Mouse (Mus musculus) neural tube, embryonic 14.5 days (tissue): Measurements from ENCODE around the gene Uhrf1. TPM values are rescaled to one million over a fixed set of nuclear protein-coding genes. Genes with fewer than 3 reads are reported as not detected.

Experiments used
- ATAC-seq: fragments of 200-750 bp; cut with Nextera tagmentation; 2 replicates; pipeline ENCODE4 v1.8.0; 2017; ENCODE audit warnings: low read depth, mild to moderate bottlenecking, moderate TSS enrichment, moderate library complexity
- H3K27ac ChIP-seq: fragments of 300-500 bp; sonication (generic); 2 replicates; pipeline ENCODE4 v1.5.1; 2014; ENCODE audit warnings: low read depth, mild to moderate bottlenecking, control low read depth, low read length, moderate library complexity, mixed read lengths
- H3K27me3 ChIP-seq: fragments of 300-500 bp; sonication (generic); 2 replicates; pipeline ENCODE4 v1.6.1; 2014; ENCODE audit warnings: low read length; ENCODE audit not compliant: control insufficient read depth, insufficient read depth
- H3K36me3 ChIP-seq: fragments of 300-500 bp; sonication (generic); 2 replicates; pipeline ENCODE4 v1.6.1; 2014; ENCODE audit warnings: low read length, mixed read lengths; ENCODE audit not compliant: control insufficient read depth, insufficient read depth
- H3K4me1 ChIP-seq: fragments of 300-500 bp; sonication (generic); 2 replicates; pipeline ENCODE4 v1.6.1; 2014; ENCODE audit warnings: low read length; ENCODE audit not compliant: control insufficient read depth, insufficient read depth
- H3K4me2 ChIP-seq: fragments of 300-500 bp; sonication (generic); 2 replicates; pipeline ENCODE4 v1.6.1; 2014; ENCODE audit warnings: mild to moderate bottlenecking, low read depth, low read length, control low read depth
- H3K4me3 ChIP-seq: fragments of 300-500 bp; sonication (generic); 2 replicates; pipeline ENCODE4 v1.5.1; 2014; ENCODE audit warnings: low read depth, low read length, control low read depth, mixed read lengths
- H3K9ac ChIP-seq: fragments of 300-500 bp; sonication (generic); replicated peaks from 2 replicates; pipeline ENCODE4 v1.6.1; 2014; ENCODE audit warnings: low read depth, mild to moderate bottlenecking, control low read depth, low read length, mixed read lengths
- H3K9me3 ChIP-seq: fragments of 300-500 bp; sonication (generic); 2 replicates; pipeline ENCODE4 v1.6.1; 2016; ENCODE audit warnings: low read length; ENCODE audit not compliant: control insufficient read depth
- WGBS: fragments of 180-500 bp; shearing (Covaris S2); extraction: QIAGEN DNeasy Blood & Tissue Kit; methylation state at CpG from one replicate; pipeline ENCODE4 v1.1.7; 2014; 5-methylcytosine and 5-hydroxymethylcytosine counted together
- polyA plus RNA-seq: library from polyadenylated mRNA; unstranded; fragments of >200 nt; fragmentation: Nextera tagmentation; extraction: Ambion mirVana; gene quantifications from 2 replicates; pipeline ENCODE4 v1.2.1, GENCODE M21; 2014

Uhrf1 gene
- polyA plus RNA-seq, 1 experiment from 2014 or later: 5.7 TPM

GRCm38 (mm10) chr17:56290388-56291170, 12.5 kb upstream of the Uhrf1 start:
- Histone ChIP-seq H3K27ac (peak overlapping the region; percentile 39; the same call in 1 of the 2 replicates), H3K9me3 (no peaks in the 10 kb centered on the region), H3K36me3 (no peaks in the 10 kb centered on the region), H3K27me3 (no peaks in the 10 kb centered on the region), H3K4me2 (peak overlapping the region; percentile 42), H3K4me3 (peak overlapping the region; percentile 28), H3K9ac (peak overlapping the region; percentile 28), H3K4me1 (peaks cover 8% of the 10 kb centered on the region; the same call in 1 of the 2 replicates)
- 7% methylated on average over 17 of the region's 17 CpGs for WGBS
- peak; percentile 53; the same call in 1 of the 2 replicates for ATAC-seq

- Histone ChIP-seq H3K4me2 (peak overlapping the region; percentile 42), H3K9me3 (no peaks in the 10 kb centered on the region), H3K9ac (no peak overlapping the region; the same call in 1 of the 2 replicates), H3K4me1 (peaks cover 8% of the 10 kb centered on the region; the same call in 1 of the 2 replicates), H3K27ac (peak overlapping the region; percentile 62; the same call in 1 of the 2 replicates), H3K27me3 (no peaks in the 10 kb centered on the region), H3K36me3 (no peaks in the 10 kb centered on the region), H3K4me3 (no peak overlapping the region)
- ATAC-seq: peak; percentile 81
- 3% methylated on average over 16 of the region's 16 CpGs for WGBS
Measured at GRCm38 (mm10) chr17:56291171-56291511, 12.0 kb upstream of the Uhrf1 start.

DNA sequence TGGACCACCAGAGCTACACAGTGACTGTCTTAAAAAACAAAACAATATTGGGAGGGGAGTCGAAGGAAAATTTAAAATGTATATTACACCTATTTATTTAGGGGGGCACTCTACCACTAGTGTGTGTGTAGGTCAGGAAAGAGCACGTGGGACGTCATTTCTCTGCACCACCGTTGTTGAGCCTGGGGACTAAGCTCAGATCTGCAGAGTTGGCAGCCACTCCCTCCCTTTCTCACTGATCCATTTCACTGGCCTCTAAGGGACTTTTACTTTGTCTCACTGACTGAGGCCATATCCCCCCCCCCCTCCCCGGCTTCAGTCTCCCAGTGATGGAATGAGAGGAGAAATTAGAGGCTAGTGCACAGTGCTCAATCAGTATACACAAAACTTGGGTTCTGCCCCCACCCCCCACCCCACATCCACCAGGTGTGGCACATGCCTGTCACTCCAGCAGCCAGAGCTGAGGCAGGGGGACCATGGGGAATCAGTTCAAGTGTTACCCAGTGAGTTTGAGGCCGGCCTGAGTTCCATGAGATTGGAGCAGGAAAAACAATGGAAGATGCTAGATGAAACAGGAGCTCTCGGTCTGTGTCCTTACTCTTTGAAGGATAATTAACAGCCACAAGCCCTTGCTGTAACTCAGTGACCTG, 11.2 kb upstream of the Uhrf1 start:
- H3K9me3 ChIP-seq: no peaks in the 10 kb centered on the region
- H3K4me2 ChIP-seq: no peak overlapping the region
- ATAC-seq: no peak
- no peaks in the 10 kb centered on the region for H3K36me3 ChIP-seq
- no peak overlapping the region for H3K27ac ChIP-seq
- H3K4me1 ChIP-seq: peaks cover 8% of the 10 kb centered on the region; the same call in 1 of the 2 replicates
- WGBS: 57% methylated on average over 7 of the region's 7 CpGs
- no peak overlapping the region for H3K4me3 ChIP-seq
- H3K9ac ChIP-seq: no peak overlapping the region
- H3K27me3 ChIP-seq: no peaks in the 10 kb centered on the region

GRCm38 (mm10) chr17:56292531-56293222, 10.4 kb upstream of the Uhrf1 start, which contains the start of gene Plin3:
Gene Plin3 (minus strand): TSS chr17:56292873.
- Histone ChIP-seq H3K9me3 (no peaks in the 10 kb centered on the region), H3K4me2 (no peak within 1 kb of the TSS), H3K27ac (no peak within 1 kb of the TSS), H3K4me1 (peaks cover 8% of the 10 kb centered on the region; the same call in 1 of the 2 replicates), H3K4me3 (no peak within 1 kb of the TSS), H3K27me3 (no peaks in the 10 kb centered on the region), H3K9ac (no peak within 1 kb of the TSS), H3K36me3 (no peaks in the 10 kb centered on the region)
- WGBS: 87% methylated on average over 4 of the region's 4 CpGs
- ATAC-seq: no peak

DNA sequence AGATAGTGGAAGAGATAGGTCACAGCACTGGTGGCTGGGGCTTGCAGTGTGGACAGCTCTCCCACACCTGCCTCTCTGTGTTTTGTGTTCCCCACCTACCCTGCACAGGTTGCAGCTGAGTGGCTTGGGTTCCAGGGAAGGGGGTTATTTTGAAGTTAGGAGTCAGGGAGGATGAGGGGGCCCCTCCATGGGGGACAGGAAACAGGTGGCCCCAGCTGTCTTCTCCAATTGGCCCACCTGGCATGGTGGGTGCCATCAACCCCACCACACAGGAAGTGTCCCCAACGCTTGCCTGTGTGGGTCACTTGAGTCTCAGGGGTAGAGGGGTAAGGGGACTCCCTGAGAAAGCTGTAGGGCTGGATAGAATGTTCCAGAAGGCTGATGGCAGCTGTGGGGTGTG, 9.8 kb upstream of the Uhrf1 start:
- Histone ChIP-seq H3K9ac (no peak overlapping the region), H3K27ac (no peak overlapping the region), H3K36me3 (no peaks in the 10 kb centered on the region), H3K4me3 (no peak overlapping the region), H3K4me1 (peaks cover 8% of the 10 kb centered on the region; the same call in 1 of the 2 replicates), H3K9me3 (no peaks in the 10 kb centered on the region), H3K4me2 (no peak overlapping the region), H3K27me3 (no peaks in the 10 kb centered on the region)
- ATAC-seq: no peak
- 71% methylated on average over 1 of the region's 1 CpGs for WGBS

- 89% methylated on average over 19 of the region's 19 CpGs for WGBS
- no peak overlapping the region for H3K27ac ChIP-seq
Measured at GRCm38 (mm10) chr17:56294241-56294640, 8.9 kb upstream of the Uhrf1 start.

DNA sequence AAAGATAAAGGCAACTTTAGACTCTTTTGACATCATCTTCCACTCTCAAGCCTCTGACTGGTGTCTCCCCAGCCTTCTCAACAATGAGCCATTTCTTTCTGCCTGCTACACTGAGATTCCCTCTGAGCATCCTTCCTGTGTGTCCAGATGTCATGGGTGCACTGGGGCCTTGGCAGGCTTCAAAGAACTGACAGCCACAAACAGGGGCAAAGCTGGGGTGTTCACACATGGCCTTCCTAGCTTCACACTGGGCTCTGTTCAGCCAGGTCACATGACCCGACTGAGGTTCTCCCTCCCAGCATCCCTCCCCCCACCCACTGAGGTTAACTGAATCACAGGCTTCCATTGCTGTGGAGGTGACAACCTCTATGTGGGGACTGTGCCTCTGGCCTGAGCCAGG, 6.9 kb upstream of the Uhrf1 start:
- ATAC-seq: no peak
- 74% methylated on average over 1 of the region's 1 CpGs for WGBS

More at GRCm38 (mm10) chr17:56294241-56294640, 8.9 kb upstream of the Uhrf1 start:
- Histone ChIP-seq H3K36me3 (no peaks in the 10 kb centered on the region), H3K9ac (no peak overlapping the region), H3K27me3 (no peaks in the 10 kb centered on the region), H3K4me1 (peaks cover 8% of the 10 kb centered on the region; the same call in 1 of the 2 replicates), H3K4me2 (no peak overlapping the region), H3K4me3 (no peak overlapping the region), H3K9me3 (no peaks in the 10 kb centered on the region)
- ATAC-seq: no peak

DNA sequence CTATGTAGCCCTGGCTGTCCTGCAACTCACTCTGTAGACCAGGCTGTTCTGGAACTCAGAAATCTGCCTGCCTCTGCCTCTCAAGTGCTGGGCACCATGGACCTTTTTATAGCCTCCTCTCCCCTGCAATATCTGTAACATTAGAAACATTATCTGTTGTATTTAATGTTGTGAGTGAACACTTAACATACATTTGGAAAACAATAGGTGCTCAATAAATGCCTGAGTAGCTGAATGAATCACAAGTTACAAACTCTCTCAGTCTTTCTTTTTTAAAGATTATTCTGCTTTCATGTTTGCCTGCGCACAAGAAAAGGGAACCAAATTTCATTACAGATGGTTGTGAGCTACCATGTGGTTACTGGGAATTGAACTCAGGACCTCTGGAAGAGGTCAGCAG, 4.9 kb upstream of the Uhrf1 start:
- no peak overlapping the region for H3K27ac ChIP-seq
- no peak for ATAC-seq
- H3K27me3 ChIP-seq: no peaks in the 10 kb centered on the region
- H3K9me3 ChIP-seq: no peaks in the 10 kb centered on the region
- WGBS: 98% methylated on average over 1 of the region's 1 CpGs
- no peak overlapping the region for H3K4me3 ChIP-seq
- H3K4me2 ChIP-seq: no peak overlapping the region
- no peaks in the 10 kb centered on the region for H3K4me1 ChIP-seq
- no peaks in the 10 kb centered on the region for H3K36me3 ChIP-seq
- no peak overlapping the region for H3K9ac ChIP-seq

More for the DNA sequence above, 6.9 kb upstream of the Uhrf1 start:
- H3K27ac ChIP-seq: no peak overlapping the region
- H3K4me1 ChIP-seq: no peaks in the 10 kb centered on the region
- no peak overlapping the region for H3K4me2 ChIP-seq
- H3K36me3 ChIP-seq: no peaks in the 10 kb centered on the region
- no peak overlapping the region for H3K9ac ChIP-seq
- no peaks in the 10 kb centered on the region for H3K9me3 ChIP-seq
- H3K4me3 ChIP-seq: no peak overlapping the region
- no peaks in the 10 kb centered on the region for H3K27me3 ChIP-seq
